Mouse (Mus musculus): ENCODE results near the gene Lca5l. TPM values are rescaled to one million over a fixed set of nuclear protein-coding genes. Genes with fewer than 3 reads are reported as not detected.

Gene Lca5l
- polyA plus RNA-seq, 1 experiment from 2014 or later, result 1.2 TPM

DNA sequence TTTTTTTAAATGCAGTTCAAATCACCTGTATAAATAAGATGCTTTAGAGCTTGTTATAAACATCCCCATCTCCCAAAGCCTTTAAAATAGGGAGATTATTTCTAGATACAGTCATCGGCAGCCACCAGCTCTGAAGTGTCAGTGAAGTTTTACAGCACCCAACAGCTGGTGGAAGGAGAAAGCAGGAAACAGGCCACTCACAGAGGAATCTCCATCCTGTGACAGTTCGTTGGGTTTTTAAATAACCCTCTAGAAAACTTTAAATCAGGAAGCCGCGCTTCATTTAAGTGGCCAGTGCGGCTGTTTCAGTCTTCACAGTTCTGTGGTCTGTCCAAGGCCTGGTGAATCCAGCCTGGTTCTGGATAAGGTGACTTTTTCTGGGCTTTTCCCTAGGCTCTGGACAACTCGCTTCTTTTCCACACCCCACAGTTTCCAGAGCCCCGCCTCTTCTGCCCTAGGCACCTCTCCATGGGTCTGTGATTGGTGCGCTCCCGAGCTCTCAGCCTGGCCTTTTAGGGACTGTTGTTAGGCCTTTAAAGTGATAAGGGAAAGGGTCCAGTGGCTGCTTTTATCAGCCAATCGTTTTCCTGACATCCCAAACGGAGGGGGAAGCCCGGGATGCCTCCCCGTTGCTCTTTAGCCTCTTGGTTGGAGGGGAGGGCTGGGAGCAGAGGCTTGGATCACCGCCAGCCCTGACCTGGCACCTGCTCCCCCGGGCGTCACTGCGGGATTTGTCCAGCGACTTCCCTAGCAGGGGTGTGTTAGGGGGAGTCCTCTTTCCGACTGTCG, 8.0 kb upstream of the Lca5l start, which contains the start of gene Sh3bgr:
Gene Sh3bgr (plus strand): TSS at position 538 of the 789 bp plus-strand sequence.
- peak; percentile 84 for ATAC-seq (replicated peaks; ENCODE audit: low FRiP score, low TSS enrichment, low read depth)
- peak within 1 kb of the TSS; percentile 25 for H3K4me3 ChIP-seq (ENCODE audit: low read depth, low read length)
- peak within 1 kb of the TSS; percentile 27; the same call in 1 of the 2 replicates for H3K9ac ChIP-seq (ENCODE audit: low read length)
- peaks cover 6% of the 10 kb centered on the region for H3K4me1 ChIP-seq (replicated peaks; ENCODE audit: control insufficient read depth, insufficient read depth, low read length)
- peak within 1 kb of the TSS; percentile 14 for H3K27ac ChIP-seq (ENCODE audit: low read depth)
- no peaks in the 10 kb centered on the region for H3K36me3 ChIP-seq (ENCODE audit: control insufficient read depth, insufficient read depth, low read length)
- H3K9me3 ChIP-seq (ENCODE audit: control insufficient read depth, low read length), result no peaks in the 10 kb centered on the region
- WGBS, result 3% methylated on average over 20 of the region's 20 CpGs
- peak; percentile 78 for DNase-seq (ENCODE audit: low spot score)
- H3K4me2 ChIP-seq (ENCODE audit: low read length), result peak within 1 kb of the TSS; percentile 51
- H3K27me3 ChIP-seq (replicated peaks; ENCODE audit: control insufficient read depth, insufficient read depth, low read length), result no peaks in the 10 kb centered on the region

DNA sequence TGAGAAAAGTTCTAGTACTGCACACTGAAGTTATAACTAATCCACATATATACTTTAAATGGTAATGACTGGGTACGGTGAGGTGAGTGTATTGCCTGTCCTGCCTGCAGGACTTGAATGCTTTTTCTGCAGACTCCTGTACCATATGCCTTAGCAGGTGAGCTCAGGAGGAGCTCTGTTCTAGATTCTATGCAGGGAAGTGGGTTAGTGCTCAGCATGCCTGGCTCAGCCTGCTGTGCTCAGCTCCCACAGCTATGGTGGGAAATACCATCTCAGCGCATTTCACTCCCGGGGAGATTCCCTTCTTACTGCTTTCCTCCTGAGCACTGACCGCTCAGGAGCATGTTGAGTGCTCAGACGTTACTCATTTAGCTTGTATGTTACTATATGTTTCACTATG, 4.5 kb downstream of the Lca5l start:
- no peaks in the 10 kb centered on the region for H3K36me3 ChIP-seq (ENCODE audit: control insufficient read depth, insufficient read depth, low read length)
- H3K4me3 ChIP-seq (ENCODE audit: low read depth, low read length), result no peak overlapping the region
- ATAC-seq (replicated peaks; ENCODE audit: low FRiP score, low TSS enrichment, low read depth) (no peak), DNase-seq (ENCODE audit: low spot score) (no peak)
- peaks cover 6% of the 10 kb centered on the region; the same call in 1 of the 2 replicates for H3K27me3 ChIP-seq (replicated peaks; ENCODE audit: control insufficient read depth, insufficient read depth, low read length)
- H3K9ac ChIP-seq (ENCODE audit: low read length), result no peak overlapping the region
- H3K4me2 ChIP-seq (ENCODE audit: low read length), result no peak overlapping the region
- 86% methylated on average over 5 of the region's 5 CpGs for WGBS
- no peaks in the 10 kb centered on the region for H3K9me3 ChIP-seq (ENCODE audit: control insufficient read depth, low read length)
- no peak overlapping the region for H3K27ac ChIP-seq (ENCODE audit: low read depth)
- 0 out of 2 replicates have a peak, but pooled peaks cover 5% of the 10 kb centered on the region for H3K4me1 ChIP-seq (replicated peaks; ENCODE audit: control insufficient read depth, insufficient read depth, low read length)

DNA sequence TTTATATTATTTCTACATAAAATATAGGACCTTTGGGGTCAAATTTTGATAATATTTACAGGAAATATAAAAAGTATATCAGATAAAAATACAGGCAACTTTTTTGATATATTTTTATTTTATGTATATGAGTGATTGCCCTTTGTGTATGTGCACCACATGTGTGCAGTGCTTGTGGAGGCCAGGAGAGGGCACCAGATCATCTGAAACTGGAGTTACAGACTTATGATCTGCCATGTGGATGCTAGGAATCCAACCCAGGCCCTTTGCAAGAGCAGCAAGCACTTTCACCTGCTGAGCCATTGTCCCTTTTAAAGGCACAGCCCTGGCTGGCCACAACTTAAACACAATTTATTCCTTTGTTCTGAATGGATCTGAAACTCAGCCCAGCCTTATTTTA, 12.9 kb downstream of the Lca5l start:
- H3K4me2 ChIP-seq (ENCODE audit: low read length), result no peak overlapping the region
- no peak for DNase-seq (ENCODE audit: low spot score)
- H3K27me3 ChIP-seq (replicated peaks; ENCODE audit: control insufficient read depth, insufficient read depth, low read length), result no peaks in the 10 kb centered on the region
- H3K9ac ChIP-seq (ENCODE audit: low read length), result no peak overlapping the region
- no peaks in the 10 kb centered on the region for H3K36me3 ChIP-seq (ENCODE audit: control insufficient read depth, insufficient read depth, low read length)
- H3K9me3 ChIP-seq (ENCODE audit: control insufficient read depth, low read length), result peaks cover 6% of the 10 kb centered on the region
- no peaks in the 10 kb centered on the region for H3K4me1 ChIP-seq (replicated peaks; ENCODE audit: control insufficient read depth, insufficient read depth, low read length)
- no peak overlapping the region for H3K4me3 ChIP-seq (ENCODE audit: low read depth, low read length)
- H3K27ac ChIP-seq (ENCODE audit: low read depth), result no peak overlapping the region
- ATAC-seq (replicated peaks; ENCODE audit: low FRiP score, low TSS enrichment, low read depth), result no peak

DNA sequence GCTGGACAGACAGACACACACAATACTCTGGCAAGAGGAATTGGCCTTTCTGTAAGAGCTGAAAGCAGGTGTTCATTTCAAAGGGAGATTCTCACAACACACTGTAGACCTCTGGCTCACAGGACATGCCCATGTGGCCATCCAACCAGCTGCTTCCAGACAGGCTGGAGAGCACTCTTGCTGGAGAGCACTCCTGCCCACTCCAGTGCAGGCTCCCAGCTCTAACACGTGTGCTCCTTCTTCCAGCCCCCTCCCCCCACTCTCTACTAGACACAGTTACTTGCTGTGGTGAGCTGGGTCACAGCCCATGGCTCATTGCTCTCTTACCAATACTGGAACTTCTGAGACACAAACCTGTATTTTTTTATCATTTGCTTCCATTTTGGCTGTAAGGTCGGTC, 16.7 kb downstream of the Lca5l start:
- no peak for ATAC-seq (replicated peaks; ENCODE audit: low FRiP score, low TSS enrichment, low read depth)
- Histone ChIP-seq H3K27me3 (replicated peaks; ENCODE audit: control insufficient read depth, insufficient read depth, low read length) (no peaks in the 10 kb centered on the region), H3K36me3 (ENCODE audit: control insufficient read depth, insufficient read depth, low read length) (no peaks in the 10 kb centered on the region), H3K9me3 (ENCODE audit: control insufficient read depth, low read length) (peaks cover 6% of the 10 kb centered on the region), H3K27ac (ENCODE audit: low read depth) (no peak overlapping the region), H3K4me2 (ENCODE audit: low read length) (no peak overlapping the region), H3K9ac (ENCODE audit: low read length) (no peak overlapping the region), H3K4me1 (replicated peaks; ENCODE audit: control insufficient read depth, insufficient read depth, low read length) (no peaks in the 10 kb centered on the region), H3K4me3 (ENCODE audit: low read depth, low read length) (no peak overlapping the region)
- DNase-seq (ENCODE audit: low spot score), result no peak
- whole genome bisulfite sequencing, result 37% methylated on average over 2 of the region's 2 CpGs

DNA sequence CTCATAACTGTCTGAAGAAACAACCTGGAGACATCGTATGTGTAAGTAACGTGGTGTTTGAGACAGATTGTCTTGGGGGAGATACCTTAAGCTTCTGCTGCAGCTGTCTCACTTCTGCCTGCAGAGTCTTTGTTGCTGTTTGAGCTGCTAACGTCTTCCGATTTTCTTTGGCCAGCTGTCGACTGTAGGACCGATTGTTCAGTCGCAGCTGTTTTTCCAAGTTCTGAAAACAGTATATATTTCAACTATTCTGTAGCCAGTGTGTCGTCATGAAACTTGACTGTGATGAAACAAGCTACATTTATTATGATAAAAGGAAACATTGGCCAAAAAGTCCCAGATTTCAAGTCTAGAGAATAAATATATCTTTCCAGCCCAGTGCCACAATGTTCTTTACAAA, 18.4 kb downstream of the Lca5l start:
- ATAC-seq (replicated peaks; ENCODE audit: low FRiP score, low TSS enrichment, low read depth) (no peak), DNase-seq (ENCODE audit: low spot score) (no peak)
- H3K9ac ChIP-seq (ENCODE audit: low read length), result no peak overlapping the region
- H3K4me3 ChIP-seq (ENCODE audit: low read depth, low read length), result no peak overlapping the region
- H3K4me2 ChIP-seq (ENCODE audit: low read length), result no peak overlapping the region
- no peak overlapping the region for H3K27ac ChIP-seq (ENCODE audit: low read depth)
- no peaks in the 10 kb centered on the region for H3K4me1 ChIP-seq (replicated peaks; ENCODE audit: control insufficient read depth, insufficient read depth, low read length)
- H3K36me3 ChIP-seq (ENCODE audit: control insufficient read depth, insufficient read depth, low read length), result no peaks in the 10 kb centered on the region
- H3K9me3 ChIP-seq (ENCODE audit: control insufficient read depth, low read length), result no peaks in the 10 kb centered on the region; the same call in 1 of the 2 replicates
- no peaks in the 10 kb centered on the region for H3K27me3 ChIP-seq (replicated peaks; ENCODE audit: control insufficient read depth, insufficient read depth, low read length)
- WGBS, result 48% methylated on average over 8 of the region's 8 CpGs

DNA sequence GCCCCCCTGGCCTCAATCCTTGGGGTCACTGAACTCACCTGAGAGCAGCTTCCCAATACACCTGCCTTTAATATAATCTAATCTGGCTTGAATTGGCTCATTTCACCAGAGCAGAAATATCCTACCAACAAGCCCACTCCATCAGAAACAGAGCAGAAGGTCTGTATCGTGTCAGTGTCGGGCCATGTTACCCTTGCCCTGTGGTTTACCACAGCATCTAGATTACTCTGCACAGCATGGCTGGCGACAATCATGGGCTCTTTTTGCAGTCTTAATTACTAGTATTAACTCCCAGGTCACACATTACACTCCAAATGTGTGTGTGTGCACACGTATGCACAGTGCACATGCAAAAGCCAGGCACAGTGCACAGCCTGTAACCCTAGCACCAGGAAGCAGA, 23.2 kb downstream of the Lca5l start:
- Histone ChIP-seq H3K4me2 (ENCODE audit: low read length) (no peak overlapping the region), H3K9me3 (ENCODE audit: control insufficient read depth, low read length) (no peaks in the 10 kb centered on the region), H3K9ac (ENCODE audit: low read length) (no peak overlapping the region), H3K27ac (ENCODE audit: low read depth) (no peak overlapping the region), H3K4me1 (replicated peaks; ENCODE audit: control insufficient read depth, insufficient read depth, low read length) (no peaks in the 10 kb centered on the region), H3K4me3 (ENCODE audit: low read depth, low read length) (no peak overlapping the region), H3K36me3 (ENCODE audit: control insufficient read depth, insufficient read depth, low read length) (no peaks in the 10 kb centered on the region), H3K27me3 (replicated peaks; ENCODE audit: control insufficient read depth, insufficient read depth, low read length) (no peaks in the 10 kb centered on the region)
- WGBS, result 84% methylated on average over 4 of the region's 4 CpGs
- DNase-seq (ENCODE audit: low spot score), result no peak
- no peak for ATAC-seq (replicated peaks; ENCODE audit: low FRiP score, low TSS enrichment, low read depth)

DNA sequence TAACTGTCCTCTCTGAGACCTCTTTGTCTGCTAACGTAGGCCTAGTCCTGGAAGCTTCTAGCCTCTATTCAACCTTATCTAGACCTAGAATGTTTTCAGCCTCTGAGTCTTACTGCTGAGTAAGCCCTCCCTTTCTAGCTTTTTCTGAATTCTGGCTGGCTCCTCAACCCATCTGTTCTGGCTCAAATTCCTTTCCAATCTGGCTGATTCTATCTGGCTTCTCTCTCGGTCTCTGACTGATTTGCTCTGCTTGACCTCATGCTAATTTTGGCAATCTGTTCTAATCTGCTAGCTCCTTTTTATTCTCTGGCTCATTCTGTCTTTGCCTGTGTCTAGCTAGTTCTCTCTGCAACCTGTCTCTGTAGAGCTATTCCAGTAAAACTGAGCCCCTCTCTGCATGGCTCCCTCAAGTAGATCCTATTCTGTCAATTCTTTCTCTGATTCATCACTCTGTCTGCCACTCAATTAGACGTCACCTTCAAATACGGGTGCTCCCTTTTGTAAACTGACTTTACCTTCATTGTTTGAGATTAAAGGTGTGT, 26.3 kb downstream of the Lca5l start:
- Histone ChIP-seq H3K4me2 (ENCODE audit: low read length) (no peak overlapping the region), H3K4me3 (ENCODE audit: low read depth, low read length) (no peak overlapping the region), H3K9me3 (ENCODE audit: control insufficient read depth, low read length) (no peaks in the 10 kb centered on the region), H3K36me3 (ENCODE audit: control insufficient read depth, insufficient read depth, low read length) (no peaks in the 10 kb centered on the region), H3K9ac (ENCODE audit: low read length) (no peak overlapping the region), H3K27ac (ENCODE audit: low read depth) (no peak overlapping the region), H3K4me1 (replicated peaks; ENCODE audit: control insufficient read depth, insufficient read depth, low read length) (no peaks in the 10 kb centered on the region), H3K27me3 (replicated peaks; ENCODE audit: control insufficient read depth, insufficient read depth, low read length) (no peaks in the 10 kb centered on the region)
- ATAC-seq (replicated peaks; ENCODE audit: low FRiP score, low TSS enrichment, low read depth), result no peak
- no peak for DNase-seq (ENCODE audit: low spot score)
- WGBS, result 74% methylated on average over 4 of the region's 4 CpGs

DNA sequence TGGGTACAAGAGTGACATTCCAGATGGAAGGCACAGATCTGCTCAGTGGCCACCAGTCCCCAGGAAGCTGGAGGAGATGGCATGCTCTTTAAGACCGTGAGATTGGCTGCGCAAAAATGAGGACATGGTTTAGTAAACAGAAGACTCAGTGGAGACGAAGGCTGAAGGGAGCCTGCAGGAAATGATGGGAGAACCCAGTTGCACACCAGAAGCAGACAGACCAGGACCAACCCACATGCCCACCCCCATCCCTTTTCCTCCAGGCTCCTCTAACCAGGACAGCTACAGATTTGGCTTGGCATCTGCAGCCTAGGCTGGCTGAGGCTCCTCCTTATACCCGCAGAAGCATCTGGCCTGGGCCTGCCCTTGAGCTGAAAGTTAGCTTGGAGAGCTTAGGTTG, 30.7 kb downstream of the Lca5l start:
- H3K9me3 ChIP-seq (ENCODE audit: control insufficient read depth, low read length), result no peaks in the 10 kb centered on the region
- no peaks in the 10 kb centered on the region for H3K27me3 ChIP-seq (replicated peaks; ENCODE audit: control insufficient read depth, insufficient read depth, low read length)
- H3K4me2 ChIP-seq (ENCODE audit: low read length), result no peak overlapping the region
- H3K27ac ChIP-seq (ENCODE audit: low read depth), result no peak overlapping the region
- 0 out of 2 replicates have a peak, but pooled peaks cover 3% of the 10 kb centered on the region for H3K4me1 ChIP-seq (replicated peaks; ENCODE audit: control insufficient read depth, insufficient read depth, low read length)
- ATAC-seq (replicated peaks; ENCODE audit: low FRiP score, low TSS enrichment, low read depth) (no peak), DNase-seq (ENCODE audit: low spot score) (no peak)
- H3K4me3 ChIP-seq (ENCODE audit: low read depth, low read length), result no peak overlapping the region
- WGBS, result 76% methylated on average over 4 of the region's 4 CpGs
- no peaks in the 10 kb centered on the region; the same call in 1 of the 2 replicates for H3K36me3 ChIP-seq (ENCODE audit: control insufficient read depth, insufficient read depth, low read length)
- no peak overlapping the region for H3K9ac ChIP-seq (ENCODE audit: low read length)

DNA sequence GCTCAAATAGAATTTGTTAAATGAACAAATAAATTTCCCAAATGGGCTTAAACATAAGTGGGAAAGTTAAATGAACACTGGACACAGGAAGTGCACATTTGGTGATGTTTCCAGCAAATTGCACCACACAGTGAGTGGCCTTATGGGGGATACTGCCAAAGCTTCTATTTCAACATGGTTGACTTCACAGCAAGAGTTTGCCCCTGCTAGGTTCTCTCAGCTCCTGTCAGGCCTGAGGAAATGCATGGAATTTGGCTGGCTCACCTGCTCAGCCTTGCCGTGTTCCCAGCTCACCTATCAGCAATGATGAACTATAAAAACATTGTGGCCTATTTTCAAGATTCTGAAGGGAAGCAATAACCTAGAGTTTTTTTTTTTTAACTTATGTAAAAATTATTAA, 31.1 kb downstream of the Lca5l start:
- Histone ChIP-seq H3K4me1 (replicated peaks; ENCODE audit: control insufficient read depth, insufficient read depth, low read length) (0 out of 2 replicates have a peak, but pooled peaks cover 3% of the 10 kb centered on the region), H3K36me3 (ENCODE audit: control insufficient read depth, insufficient read depth, low read length) (peaks cover 4% of the 10 kb centered on the region), H3K9ac (ENCODE audit: low read length) (no peak overlapping the region), H3K27ac (ENCODE audit: low read depth) (no peak overlapping the region), H3K9me3 (ENCODE audit: control insufficient read depth, low read length) (no peaks in the 10 kb centered on the region), H3K27me3 (replicated peaks; ENCODE audit: control insufficient read depth, insufficient read depth, low read length) (no peaks in the 10 kb centered on the region), H3K4me3 (ENCODE audit: low read depth, low read length) (no peak overlapping the region), H3K4me2 (ENCODE audit: low read length) (no peak overlapping the region)
- no peak for DNase-seq (ENCODE audit: low spot score)
- ATAC-seq (replicated peaks; ENCODE audit: low FRiP score, low TSS enrichment, low read depth), result no peak
- 82% methylated on average over 1 of the region's 1 CpGs for WGBS

Data from intestine, embryonic 14.5 days (tissue).